Mouse (Mus musculus) adrenal gland, adult 18-20 months (tissue): ENCODE measurements around the gene Snx29. TPM values are rescaled to one million over a fixed set of nuclear protein-coding genes. Genes with fewer than 3 reads are reported as not detected.
"Not testable (repeated sequence)": the region's sequence is repeated elsewhere in the genome, so short reads cannot be mapped to it uniquely, and the experiment has no call there.

ENCODE experiments used
- DNase-seq, 2 experiments: peaks; one replicate each; pipeline ENCODE4 v3.0.0; 2021 to 2022; ENCODE audit warnings: low spot score in 2 of 2
- total RNA-seq, 2 experiments: library from RNA; stranded (reverse); gene quantifications; 1 replicate in 1 of 2; 2 replicates in 1 of 2; pipeline ENCODE4 v1.2.3; 2021

Snx29 gene
- total RNA-seq, 2 experiments from 2014 or later = 13.6 to 15.4 TPM

DNA sequence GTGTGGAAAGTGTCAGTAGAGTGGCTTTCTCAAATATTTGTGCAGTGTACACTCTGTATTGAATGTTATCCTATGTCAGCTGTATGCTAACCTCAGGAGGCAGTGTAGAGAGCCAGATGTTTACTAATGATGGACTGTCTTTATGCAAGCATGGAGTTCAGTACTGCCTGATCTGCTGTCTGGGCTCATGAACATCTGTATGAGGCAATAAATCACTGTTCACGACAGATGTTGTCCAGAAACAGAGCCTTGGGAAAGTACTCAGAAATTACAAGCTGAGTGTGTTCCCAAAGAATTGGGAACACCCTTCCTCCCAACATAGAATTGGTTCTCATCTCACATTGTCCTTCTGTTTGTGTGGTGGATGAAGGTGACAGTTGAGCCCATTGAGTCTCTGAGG is 121.9 kb downstream of the Snx29 start:
- no peak for DNase-seq

DNA sequence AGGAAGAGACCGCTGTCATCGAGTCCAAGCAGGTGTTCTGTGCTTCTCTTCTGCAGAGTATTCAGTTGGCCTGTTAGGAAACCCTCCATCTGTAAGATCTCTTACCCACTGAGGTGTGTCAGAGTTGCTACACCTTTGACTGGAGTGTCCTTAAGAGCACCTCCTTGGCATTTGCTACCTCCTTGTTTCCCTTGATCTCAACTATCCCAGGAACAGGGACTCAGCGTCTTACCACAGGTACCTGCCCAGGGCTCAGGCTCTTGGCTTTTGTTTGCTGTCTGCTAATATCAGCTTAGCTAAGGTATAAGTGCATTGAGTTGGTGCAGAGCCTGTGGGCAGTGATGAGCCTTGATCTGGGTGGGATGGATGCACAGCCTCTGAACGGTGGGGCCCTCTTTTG is 124.3 kb downstream of the Snx29 start:
- no peak for DNase-seq

DNA sequence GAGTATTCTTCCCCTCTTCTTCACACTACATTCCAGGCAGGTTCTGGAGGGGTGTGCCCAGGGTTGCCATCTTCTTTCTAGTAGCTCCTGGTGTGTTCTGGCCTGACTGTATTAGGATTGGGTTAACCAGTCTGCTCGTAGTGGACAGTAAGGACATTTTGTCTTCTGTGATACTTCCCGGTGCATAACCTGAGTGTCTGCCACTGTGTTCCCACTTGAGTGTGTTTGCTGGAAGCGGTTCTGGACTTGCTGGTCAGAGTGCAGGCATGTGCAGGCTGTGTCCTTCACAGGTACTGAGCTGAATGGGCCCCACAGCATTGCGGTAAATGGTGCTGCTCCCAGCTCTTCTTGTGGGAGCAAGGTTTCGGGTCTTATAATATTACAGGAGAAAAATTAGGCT is 125.2 kb downstream of the Snx29 start:
- DNase-seq = no peak

DNA sequence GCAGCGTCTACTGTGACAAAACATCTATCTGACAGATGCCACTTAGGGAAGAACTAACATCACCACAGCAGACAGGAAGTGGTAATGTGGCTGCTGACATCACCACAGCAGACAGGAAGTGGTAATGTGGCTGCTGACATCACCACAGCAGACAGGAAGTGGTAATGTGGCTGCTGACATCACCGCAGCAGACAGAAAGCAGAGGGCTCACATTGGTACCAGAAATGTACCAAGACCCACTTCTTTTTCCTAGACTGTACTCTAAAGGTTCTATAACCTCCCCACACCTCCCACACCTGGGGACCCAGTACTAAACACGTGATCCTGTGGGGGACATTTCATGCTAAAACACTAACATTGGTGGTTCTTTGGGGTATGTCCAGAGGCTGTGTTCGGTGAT is 126.0 kb downstream of the Snx29 start:
- DNase-seq = not testable (repeated sequence)

DNA sequence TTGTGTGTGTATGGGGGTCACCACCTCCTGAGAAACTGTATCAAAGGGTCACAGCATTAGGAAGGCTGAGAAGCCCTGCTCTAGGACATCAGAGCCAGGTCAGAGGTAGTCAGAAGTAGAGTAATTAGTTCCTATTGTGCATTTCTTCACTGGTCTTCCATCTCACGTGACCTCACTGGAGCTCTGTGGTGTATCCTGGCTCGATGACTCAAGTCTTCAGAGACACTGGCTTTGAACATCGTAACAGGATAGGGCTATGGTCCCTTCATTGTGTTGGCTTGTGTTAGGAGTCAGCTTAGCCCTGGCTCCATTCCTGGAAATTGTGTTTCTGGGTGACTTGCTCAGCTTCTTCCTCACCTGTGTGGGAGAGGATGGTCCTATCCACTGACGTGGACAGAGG is 126.6 kb downstream of the Snx29 start:
- DNase-seq = no peak

DNA sequence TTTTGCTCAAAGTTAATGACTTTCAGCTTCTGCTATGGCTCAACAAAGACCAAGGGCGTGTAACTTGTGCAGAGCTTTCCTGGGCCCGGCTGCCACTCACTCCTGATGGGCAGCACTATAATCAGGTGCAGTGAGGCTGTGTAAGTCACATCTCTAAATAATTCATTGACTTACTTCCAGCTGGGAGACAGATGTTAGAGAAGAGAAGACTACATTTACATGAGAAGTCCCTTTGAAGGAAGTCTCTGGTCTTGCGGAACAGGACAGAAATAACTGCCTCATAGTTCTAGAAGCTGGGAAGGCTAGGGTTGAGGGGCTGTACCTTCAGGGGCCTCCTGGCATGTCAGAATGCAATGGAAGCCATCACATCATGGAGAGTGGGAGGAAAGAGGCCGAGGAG is 127.9 kb downstream of the Snx29 start:
- DNase-seq = no peak

DNA sequence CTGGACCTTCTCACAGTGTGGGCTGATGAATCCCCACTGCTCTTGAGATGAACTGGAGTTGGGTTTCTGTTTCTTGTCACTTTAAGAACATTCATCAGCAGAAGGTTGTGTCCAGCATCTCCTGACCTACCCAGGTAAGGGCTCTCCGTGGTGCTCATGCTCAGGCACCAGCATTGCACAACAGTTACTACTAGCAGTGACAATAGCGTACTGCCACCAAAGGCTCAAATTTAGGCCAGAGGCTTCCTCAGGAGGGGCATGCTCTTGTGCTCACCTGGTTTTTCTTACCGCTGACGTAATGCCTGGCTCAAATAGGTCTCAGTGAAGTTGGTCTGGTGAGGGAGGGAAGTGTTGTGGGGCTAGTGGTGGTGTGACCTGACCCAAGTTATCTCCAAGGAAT is 132.2 kb downstream of the Snx29 start:
- DNase-seq = no peak

DNA sequence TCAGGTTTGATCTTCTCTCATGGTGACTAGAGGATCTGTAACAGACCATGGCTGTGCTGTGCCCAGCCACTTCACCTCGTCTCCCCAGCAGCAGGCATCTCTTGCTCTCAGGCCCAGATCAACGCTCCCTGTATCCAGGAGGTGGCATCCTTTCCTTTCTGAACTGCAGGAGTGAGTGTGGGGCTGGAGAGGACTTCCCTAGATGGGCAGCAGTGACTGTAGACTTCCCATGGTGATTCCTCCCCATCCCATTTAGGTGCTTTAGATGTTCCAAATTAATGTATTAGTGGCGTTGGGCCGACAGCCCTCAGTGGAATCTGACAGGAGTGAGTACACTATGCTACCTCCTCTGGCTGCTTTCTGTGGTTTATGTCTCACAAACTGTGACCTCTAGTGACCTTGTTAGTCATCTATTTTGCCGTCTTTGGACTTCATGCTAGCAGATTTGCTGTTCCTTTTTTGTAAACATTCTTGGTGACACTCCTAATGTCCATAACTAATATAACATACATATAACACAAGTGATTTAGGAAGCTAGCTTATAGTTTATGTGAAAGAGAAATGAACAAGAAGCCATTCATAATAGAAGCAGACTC is 132.9 kb downstream of the Snx29 start:
- no peak for DNase-seq

DNA sequence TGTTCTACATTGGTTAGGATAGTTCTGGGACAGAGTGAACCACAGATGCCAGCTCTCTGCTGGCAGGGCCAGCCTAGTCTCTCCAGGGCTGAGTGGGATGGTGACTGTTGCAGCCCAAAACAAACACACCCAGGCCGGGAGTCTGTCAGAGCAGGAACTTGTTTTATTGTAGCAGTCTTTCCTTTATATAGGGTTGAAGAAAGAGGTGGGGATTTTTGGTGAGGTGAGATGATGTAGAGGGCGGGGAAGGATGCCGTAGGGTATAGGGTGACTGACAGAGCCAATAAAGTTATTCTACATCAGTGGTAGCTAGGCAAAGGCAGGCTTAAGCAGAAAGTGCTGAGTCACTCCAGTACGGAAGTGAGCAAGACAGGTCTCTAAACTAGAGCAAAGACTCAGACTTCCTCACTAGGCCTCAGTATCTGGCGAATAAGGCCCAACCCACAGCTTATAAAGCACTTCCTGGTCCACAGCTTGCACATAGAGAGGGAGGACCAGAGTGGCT is 133.5 kb downstream of the Snx29 start:
- DNase-seq = no peak

DNA sequence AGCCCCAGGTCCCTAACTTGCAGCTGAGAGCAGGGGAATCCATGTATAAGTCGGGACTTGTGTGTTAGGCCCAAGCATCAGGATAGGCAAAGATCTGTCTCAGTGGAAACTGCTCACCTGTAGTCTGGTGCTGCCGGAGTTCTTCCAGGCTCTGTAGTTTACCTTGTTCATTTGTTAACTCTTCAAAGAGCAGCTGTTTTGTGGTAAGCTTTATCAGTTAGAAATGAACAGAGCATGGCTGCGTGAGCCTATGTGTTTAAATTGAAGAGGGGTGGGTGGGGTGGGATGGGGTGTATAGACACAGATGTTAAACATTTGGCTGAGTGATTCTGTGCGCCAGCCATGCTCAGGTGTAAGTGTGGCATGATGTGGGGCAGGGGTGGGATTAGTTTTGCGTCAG is 134.4 kb downstream of the Snx29 start:
- no peak for DNase-seq

DNA sequence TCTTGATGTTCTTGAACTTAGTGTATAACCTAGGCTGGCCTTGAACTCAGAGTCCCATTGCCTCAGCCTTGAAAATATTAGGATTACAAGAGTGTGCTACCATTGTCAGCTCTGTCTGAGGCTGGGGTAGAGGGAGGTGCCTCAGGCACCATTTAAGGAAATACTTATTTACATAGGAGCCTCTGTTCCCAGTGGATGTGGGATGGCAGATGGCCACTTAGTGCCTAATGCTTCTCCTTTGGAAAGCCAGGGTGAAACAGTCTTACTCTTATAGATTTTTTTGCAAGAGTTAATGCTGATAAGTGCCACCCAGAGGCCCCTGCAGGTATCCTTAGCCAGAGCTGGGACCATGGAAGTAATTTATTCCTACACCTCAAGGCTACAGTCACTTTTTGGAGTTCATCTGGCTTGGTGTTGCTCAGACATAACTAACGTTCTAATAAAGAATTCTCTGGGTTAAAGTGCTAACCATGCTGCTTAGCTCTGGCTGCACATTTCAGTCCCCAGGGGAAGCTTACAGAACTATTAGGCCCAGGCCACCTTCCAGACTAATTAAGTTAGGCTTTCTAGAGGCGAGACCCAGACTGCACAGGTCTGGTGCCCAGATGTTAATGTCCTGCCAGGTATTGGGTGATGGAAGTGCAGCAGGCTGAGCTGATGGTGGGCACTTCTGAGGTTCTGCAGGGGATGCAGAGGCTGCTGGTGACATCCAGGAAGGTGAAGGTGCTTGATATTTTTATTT is 135.1 kb downstream of the Snx29 start:
- DNase-seq = no peak

DNA sequence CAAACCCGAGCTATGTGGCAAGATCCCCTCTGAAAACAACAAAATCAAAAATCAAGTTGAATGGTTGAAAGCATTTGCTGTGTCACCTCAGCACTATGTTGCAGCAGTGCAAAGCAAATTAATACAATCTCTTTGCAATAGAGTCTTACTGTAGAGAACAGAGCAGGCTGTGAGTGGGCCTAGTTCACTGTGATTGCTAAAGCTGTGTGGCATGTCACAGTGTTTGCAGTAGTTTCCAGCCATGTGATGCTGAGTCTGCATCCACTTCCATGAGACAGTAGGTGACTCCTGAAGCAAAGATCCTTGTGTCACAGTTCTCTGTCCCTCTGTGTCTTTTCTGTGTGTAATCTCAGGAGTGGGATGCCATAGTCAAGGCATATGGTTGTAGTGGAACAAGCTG is 137.5 kb downstream of the Snx29 start:
- DNase-seq = no peak

DNA sequence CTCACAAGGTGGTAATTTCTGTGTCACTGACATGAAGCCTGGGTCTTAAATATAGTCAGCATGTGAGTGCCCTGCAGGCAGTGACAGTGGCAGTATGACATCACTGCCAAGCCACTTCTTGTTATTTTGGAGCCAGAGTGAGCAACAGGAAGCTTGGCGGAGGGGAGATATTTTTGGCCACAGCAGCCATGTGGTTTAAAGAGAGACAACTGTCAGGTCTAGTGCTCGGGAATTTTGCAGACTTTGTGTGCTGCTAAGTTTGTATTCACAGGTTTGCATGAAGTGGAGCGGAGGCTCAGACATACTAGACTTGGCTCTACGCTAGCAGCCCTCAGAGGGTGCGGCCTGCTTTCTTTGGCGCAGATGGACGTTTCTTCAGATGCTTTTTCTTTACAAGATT is 138.9 kb downstream of the Snx29 start:
- DNase-seq = no peak

DNA sequence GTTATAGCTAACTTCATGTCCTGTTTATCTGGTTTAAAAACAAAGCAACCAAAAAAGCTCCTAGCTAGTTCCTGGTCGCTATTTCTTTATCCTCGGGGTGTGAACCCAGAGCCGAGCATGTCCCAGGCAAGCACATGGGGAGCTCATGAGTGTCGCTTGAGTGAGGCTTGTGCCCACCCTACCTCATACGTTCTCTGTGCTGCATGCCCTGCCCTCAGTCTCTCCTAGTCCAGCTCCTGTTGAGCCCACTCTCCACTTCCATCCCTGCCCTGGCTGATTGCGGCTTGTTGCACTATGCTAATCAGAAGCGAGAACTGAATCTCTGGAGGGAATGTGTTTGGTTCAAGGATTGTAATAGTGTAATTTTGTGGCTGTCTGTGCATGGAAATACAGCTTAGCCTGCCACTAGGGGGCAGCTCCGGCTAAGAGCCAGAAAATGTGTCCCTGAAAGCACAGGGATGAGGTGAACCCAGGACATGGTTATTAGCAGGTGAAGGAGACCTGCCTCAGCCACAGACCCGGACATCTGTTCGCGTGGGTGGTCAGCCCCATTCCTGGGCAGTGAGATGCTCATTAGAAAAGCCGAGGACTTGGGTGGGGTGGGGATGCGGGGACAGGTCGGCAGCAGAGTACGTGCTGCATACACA is 145.9 kb downstream of the Snx29 start:
- DNase-seq = peak; percentile 57 to 68

DNA sequence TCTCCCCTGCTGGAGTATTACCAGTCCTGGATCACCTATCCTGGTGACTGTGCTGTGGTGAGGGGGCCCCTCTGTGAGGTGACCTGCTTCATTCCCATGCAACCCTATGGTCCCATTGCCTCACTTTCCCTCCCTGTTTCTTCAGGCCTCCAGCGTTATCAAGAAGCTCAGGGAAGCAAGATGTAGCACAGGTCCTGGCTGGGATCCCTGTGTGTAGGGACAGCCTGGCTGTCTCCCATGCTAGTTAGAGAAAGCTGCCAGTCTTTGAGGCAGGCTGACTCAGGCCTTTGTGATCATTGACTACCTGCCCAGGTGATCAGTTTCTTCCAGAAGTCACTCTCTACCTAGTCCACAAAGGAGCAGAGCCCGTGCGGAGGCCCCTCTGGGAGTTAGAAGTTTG is 146.8 kb downstream of the Snx29 start:
- DNase-seq = no peak

DNA sequence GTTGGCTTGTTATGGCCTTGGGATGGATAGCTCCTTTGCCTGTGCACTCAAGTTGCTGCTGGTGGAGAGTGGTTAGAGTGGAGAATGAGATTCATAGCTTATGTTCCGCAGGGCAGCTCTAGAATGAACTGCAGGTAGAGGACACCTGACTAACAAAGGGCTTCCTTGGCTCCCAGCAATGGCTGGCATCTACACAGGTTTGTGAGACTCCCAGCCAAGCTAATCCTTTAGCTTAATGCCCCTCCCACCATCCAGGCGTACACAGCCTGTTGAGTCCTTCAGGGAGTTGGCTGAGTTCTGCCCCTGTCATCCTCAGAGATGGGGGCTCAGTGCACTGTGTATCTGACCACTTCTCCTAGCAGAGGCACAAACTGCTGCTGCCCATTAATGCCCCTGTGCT is 148.5 kb downstream of the Snx29 start:
- DNase-seq = no peak

DNA sequence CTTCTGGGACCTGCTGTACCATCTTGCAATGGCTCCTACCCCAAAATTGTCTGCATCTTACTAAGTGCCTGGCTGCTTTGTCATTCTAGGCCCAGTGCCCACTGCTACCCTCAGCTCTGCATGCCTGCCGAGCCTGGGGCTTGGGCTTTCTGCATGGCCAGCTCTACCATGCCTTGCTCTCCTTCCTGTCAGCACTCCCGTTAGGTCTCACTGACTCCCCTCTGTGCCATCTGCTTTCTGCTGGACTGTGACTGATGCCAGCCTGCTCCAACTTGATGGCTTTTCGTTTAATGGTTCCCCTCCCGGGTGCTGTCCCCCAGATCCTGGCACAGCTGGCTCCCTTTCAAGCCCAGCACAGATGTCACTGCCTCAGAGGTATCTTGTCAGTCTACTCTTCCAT is 150.1 kb downstream of the Snx29 start:
- DNase-seq = no peak

DNA sequence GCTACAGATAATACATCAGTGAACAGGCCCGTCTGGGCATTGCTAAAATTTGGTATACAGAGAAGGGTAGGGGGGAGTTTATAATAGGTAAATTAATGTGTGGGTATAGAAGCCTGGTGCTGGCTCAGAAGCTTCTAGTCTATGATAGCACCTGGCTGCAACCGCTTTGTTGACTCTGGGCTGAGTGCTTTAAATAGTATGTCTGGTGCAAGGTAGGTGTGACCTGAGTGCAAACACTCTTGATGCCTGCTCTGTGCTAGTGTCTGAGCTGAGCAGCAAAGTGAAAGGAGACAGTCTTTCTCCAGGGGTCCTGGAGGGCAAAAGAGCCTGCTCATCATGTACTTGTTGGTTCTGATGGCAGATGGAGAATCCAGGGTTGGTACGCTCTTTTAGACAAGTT is 150.8 kb downstream of the Snx29 start:
- no peak for DNase-seq

DNA sequence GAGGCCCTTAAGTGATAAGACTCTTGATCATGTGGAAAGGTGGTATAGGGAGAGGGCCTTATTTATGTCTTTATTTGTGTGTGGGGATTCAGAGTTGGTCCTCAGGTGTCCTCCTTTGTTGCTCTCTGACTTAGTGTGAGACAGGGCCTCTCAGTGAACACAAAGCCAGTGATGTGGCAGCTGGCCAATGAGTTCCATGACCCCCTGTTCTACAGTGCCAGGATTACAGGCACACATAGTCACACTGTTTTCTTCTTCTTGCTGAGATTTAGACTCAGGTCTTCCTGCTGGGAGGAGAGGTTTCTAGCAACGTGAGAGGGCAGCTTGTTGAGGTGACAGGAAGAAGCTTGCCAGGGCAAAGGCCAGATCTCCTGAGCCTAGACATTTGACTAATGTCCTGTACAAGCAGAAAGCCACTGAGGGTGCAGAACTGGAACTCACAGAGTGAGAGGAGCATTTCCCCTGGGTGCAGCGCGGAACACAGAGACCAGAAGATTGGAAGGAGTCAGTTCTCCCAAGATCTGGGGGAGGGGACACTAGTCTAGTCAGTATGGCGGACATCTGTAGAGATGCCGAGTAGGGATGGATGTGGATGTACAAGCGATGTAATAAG is 151.3 kb downstream of the Snx29 start:
- no peak for DNase-seq

DNA sequence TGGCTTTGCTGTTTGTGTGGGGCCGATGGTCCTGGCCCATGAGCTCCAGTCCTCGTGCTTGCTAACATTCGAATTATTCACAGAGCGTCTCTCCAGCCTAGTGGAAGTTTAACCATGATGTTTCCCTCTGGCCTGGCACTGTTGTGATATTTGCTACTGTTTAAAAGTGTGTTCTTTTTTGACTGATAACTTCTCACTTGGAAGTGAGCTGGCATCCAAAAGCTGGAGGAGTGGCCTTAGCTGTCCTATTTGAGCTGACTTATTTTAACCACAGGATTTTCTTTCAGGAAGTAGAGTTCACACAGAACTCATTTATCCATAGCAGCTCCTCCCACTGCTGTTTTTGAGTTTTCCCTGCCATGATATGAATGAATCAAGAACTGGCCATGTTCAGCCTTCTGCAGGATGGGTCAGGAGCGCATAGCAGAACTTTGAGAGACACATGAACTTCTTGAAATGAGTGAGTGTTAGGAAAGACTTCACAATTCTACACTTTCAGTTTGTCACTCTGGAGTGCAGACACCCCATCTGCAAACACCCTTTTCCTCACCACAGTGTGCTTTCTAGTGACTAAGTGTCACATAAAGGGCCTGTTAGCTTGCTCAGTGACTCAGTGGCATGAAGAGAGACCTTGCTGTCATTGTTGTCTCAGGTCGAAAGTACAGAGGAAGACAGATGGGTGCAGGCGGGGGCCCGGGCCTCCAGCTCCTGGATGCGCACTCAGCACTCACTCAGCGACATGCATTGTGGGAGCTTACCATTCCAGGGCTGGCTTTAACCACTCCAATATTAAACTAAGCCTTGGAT is 152.6 kb downstream of the Snx29 start:
- DNase-seq = no peak

DNA sequence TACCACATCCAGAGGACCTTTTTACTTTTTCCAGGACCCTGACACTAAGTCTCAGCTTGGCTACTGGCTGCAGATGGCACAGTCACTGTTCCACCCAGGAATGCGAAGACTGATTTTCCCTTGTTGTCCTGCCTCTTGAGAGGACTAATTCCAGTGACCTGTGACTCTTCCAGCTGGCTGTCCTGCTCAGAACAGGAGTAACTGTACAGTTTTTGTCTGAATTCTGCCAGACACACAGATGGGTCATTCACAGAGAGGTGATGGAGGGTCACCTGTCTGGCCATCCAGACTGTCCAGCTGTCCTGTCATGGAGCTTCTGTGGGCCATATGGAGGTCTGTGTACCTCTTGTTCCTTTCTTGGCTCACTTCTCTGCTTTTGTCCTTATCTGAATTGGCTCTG is 153.6 kb downstream of the Snx29 start:
- no peak for DNase-seq
